Mouse (Mus musculus) MEL (cell line): Measurements from ENCODE around the gene Dsn1. TPM values are rescaled to one million over a fixed set of nuclear protein-coding genes. Genes with fewer than 3 reads are reported as not detected.

Experiments
- DNase-seq: peaks from one replicate; pipeline ENCODE4 v3.0.0; 2011; ENCODE audit warnings: low read depth, low spot score
- H3K27ac ChIP-seq: 2 replicates; pipeline ENCODE4 v1.5.1; 2012; ENCODE audit warnings: low read depth, mild to moderate bottlenecking, control low read depth, low read length, moderate library complexity; ENCODE audit not compliant: control insufficient read depth
- H3K27me3 ChIP-seq, 2 experiments: fragments of 150-350 bp in 1 of 2; sonication (generic) in 1 of 2; 2 replicates each; pipeline ENCODE4 v1.6.1; 2012; ENCODE audit warnings: low read length in 2 of 2, mild to moderate bottlenecking in 2 of 2, improper control_type of control experiment in 1 of 2, moderate library complexity in 1 of 2; ENCODE audit not compliant: insufficient read depth in 2 of 2, control insufficient read depth in 1 of 2
- H3K36me3 ChIP-seq, 2 experiments: 2 replicates each; pipeline ENCODE4 v1.6.1; 2012 to 2014; ENCODE audit warnings: low read length in 2 of 2, improper control_type of control experiment in 1 of 2, inconsistent platforms in 1 of 2, mild to moderate bottlenecking in 1 of 2; ENCODE audit not compliant: insufficient read depth in 2 of 2, control insufficient read depth in 1 of 2
- H3K4me1 ChIP-seq, 2 experiments: fragments of 150-350 bp in 1 of 2; sonication (generic) in 1 of 2; 2 replicates each; pipeline ENCODE4 v1.6.1; 2012; ENCODE audit warnings: low read length in 2 of 2, improper control_type of control experiment in 1 of 2, mild to moderate bottlenecking in 1 of 2; ENCODE audit not compliant: insufficient read depth in 2 of 2, control insufficient read depth in 1 of 2
- H3K4me3 ChIP-seq, 2 experiments: fragments of 150-350 bp in 1 of 2; sonication (generic) in 1 of 2; 2 replicates each; pipeline ENCODE4 v1.5.1; 2012; ENCODE audit warnings: low read depth in 2 of 2, low read length in 2 of 2, mild to moderate bottlenecking in 2 of 2, moderate library complexity in 2 of 2, control low read depth in 1 of 2, improper control_type of control experiment in 1 of 2; ENCODE audit not compliant: control insufficient read depth in 1 of 2, insufficient read depth in 1 of 2
- H3K79me2 ChIP-seq: 2 replicates; pipeline ENCODE4 v1.6.1; 2012; ENCODE audit warnings: mild to moderate bottlenecking, low read length, moderate library complexity; ENCODE audit not compliant: control insufficient read depth, poor library complexity, insufficient read depth
- H3K9ac ChIP-seq: 2 replicates; pipeline ENCODE4 v1.6.1; 2012; ENCODE audit warnings: low read depth, mild to moderate bottlenecking, control low read depth, low read length, moderate library complexity; ENCODE audit not compliant: control insufficient read depth, poor library complexity, severe bottlenecking
- H3K9me3 ChIP-seq: fragments of 150-350 bp; sonication (generic); replicated peaks from 2 replicates; pipeline ENCODE4 v1.6.1; 2012; ENCODE audit warnings: mild to moderate bottlenecking, low read length, improper control_type of control experiment, moderate library complexity; ENCODE audit not compliant: insufficient read depth
- GATA1 ChIP-seq: IDR thresholded peaks from 2 replicates; pipeline ENCODE4 v1.6.1; 2011; ENCODE audit warnings: low read depth, low read length, improper control_type of control experiment
- JUND ChIP-seq: IDR thresholded peaks from 2 replicates; pipeline ENCODE4 v1.6.1; 2011; ENCODE audit warnings: low read depth, mild to moderate bottlenecking, improper control_type of control experiment, low read length
- KAT2A ChIP-seq: conservative IDR thresholded peaks from 2 replicates; pipeline ENCODE4 v1.6.1; 2012; ENCODE audit warnings: low read depth, low read length, improper control_type of control experiment, inconsistent platforms
- MAFK ChIP-seq: IDR thresholded peaks from 2 replicates; pipeline ENCODE4 v1.6.1; 2011; ENCODE audit warnings: low read depth, mild to moderate bottlenecking, low read length, improper control_type of control experiment, borderline replicate concordance
- MAZ ChIP-seq: IDR thresholded peaks from 2 replicates; pipeline ENCODE4 v1.6.1; 2012; ENCODE audit warnings: low read depth, mild to moderate bottlenecking, inconsistent platforms, low read length, improper control_type of control experiment
- POLR2AphosphoS2 ChIP-seq: IDR thresholded peaks from 2 replicates; pipeline ENCODE4 v1.6.1; 2011; ENCODE audit warnings: low read length, improper control_type of control experiment
- TAL1 ChIP-seq: IDR thresholded peaks from 2 replicates; pipeline ENCODE4 v1.6.1; 2012; ENCODE audit warnings: mild to moderate bottlenecking, inconsistent platforms, low read length, moderate library complexity, mixed read lengths
- TBP ChIP-seq: IDR thresholded peaks from 2 replicates; pipeline ENCODE4 v1.8.0; 2011; ENCODE audit warnings: low read depth, low read length, improper control_type of control experiment
- TCF12 ChIP-seq: IDR thresholded peaks from 2 replicates; pipeline ENCODE4 v1.6.1; 2014; ENCODE audit warnings: low read depth, mild to moderate bottlenecking, inconsistent platforms, low read length, improper control_type of control experiment, moderate library complexity
- USF1 ChIP-seq: IDR thresholded peaks from 2 replicates; pipeline ENCODE4 v1.6.1; 2014; ENCODE audit warnings: low read depth, mild to moderate bottlenecking, inconsistent platforms, low read length, improper control_type of control experiment, moderate library complexity
- ZC3H11A ChIP-seq: IDR thresholded peaks from 2 replicates; pipeline ENCODE4 v1.6.1; 2012; ENCODE audit warnings: low read depth, mild to moderate bottlenecking, inconsistent platforms, low read length, improper control_type of control experiment
- polyA plus RNA-seq, 2 experiments: library from polyadenylated mRNA; stranded (reverse) in 1 of 2; unstranded in 1 of 2; fragments of >175 nt in 1 of 2; fragments of >200 nt in 1 of 2; gene quantifications; 2 replicates each; pipeline versions ENCODE4 v1.2.1 to v1.2.4; 2012; ENCODE audit warnings: low replicate concordance in 2 of 2, low read depth in 1 of 2; ENCODE audit not compliant: insufficient read length in 2 of 2, insufficient read depth in 1 of 2, missing spikeins in 1 of 2
- total RNA-seq: library from RNA; depleted of rRNA; stranded (reverse); fragments of 300-350 nt; gene quantifications from 2 replicates; pipeline ENCODE4 v1.2.3, GENCODE M21; 2012

Dsn1 gene
- total and polyA plus RNA-seq, 3 experiments: 29.3 to 33.2 TPM; not detected in 1

GRCm38 (mm10) chr2:157048395-157049181 lies 41.6 kb upstream of the Dsn1 start:
- DNase-seq: peak; percentile 55
- no peak overlapping the region for H3K4me3 ChIP-seq
- H3K27me3 ChIP-seq: peaks cover 2 to 3% of the 10 kb centered on the region in 2 experiments; a peak in 2 of 4 replicates
- H3K79me2 ChIP-seq: no peaks in the 10 kb centered on the region
- no peak overlapping the region for H3K9ac ChIP-seq
- TF ChIP-seq MAFK (peak; percentile 74), JUND (no peak), KAT2A (no peak), GATA1 (no peak)
- H3K36me3 ChIP-seq: no peaks in the 10 kb centered on the region
- H3K9me3 ChIP-seq: no peaks in the 10 kb centered on the region
- H3K4me1 ChIP-seq: peaks cover 0 to 3% of the 10 kb centered on the region in 2 experiments; a peak in 1 of 4 replicates
- no peak overlapping the region for H3K27ac ChIP-seq

GRCm38 (mm10) chr2:157046956-157047355 lies 40.0 kb upstream of the Dsn1 start:
- Histone ChIP-seq H3K36me3 (no peaks in the 10 kb centered on the region), H3K9ac (no peak overlapping the region), H3K79me2 (no peaks in the 10 kb centered on the region), H3K27me3 (peaks cover 2 to 3% of the 10 kb centered on the region in 2 experiments; a peak in 2 of 4 replicates), H3K27ac (no peak overlapping the region), H3K9me3 (no peaks in the 10 kb centered on the region), H3K4me1 (peaks cover 0 to 3% of the 10 kb centered on the region in 2 experiments; a peak in 1 of 4 replicates), H3K4me3 (no peak overlapping the region)
- DNase-seq: no peak
- TF ChIP-seq TBP (no peak), POLR2AphosphoS2 (no peak), ZC3H11A (no peak), USF1 (no peak), KAT2A (no peak)

- Histone ChIP-seq H3K9me3 (no peaks in the 10 kb centered on the region), H3K27ac (no peak overlapping the region), H3K79me2 (no peaks in the 10 kb centered on the region), H3K4me1 (peaks cover 0 to 3% of the 10 kb centered on the region in 2 experiments; a peak in 1 of 4 replicates), H3K27me3 (peaks cover 2 to 3% of the 10 kb centered on the region in 2 experiments; a peak in 2 of 4 replicates), H3K4me3 (no peak overlapping the region), H3K36me3 (no peaks in the 10 kb centered on the region), H3K9ac (no peak overlapping the region)
- TF ChIP-seq TAL1: no peak
- no peak for TF ChIP-seq ZC3H11A
- TF ChIP-seq MAZ: no peak
- no peak for TF ChIP-seq TCF12
- TF ChIP-seq POLR2AphosphoS2: no peak
- DNase-seq: no peak
Observed at GRCm38 (mm10) chr2:157045932-157046331, 39.0 kb upstream of the Dsn1 start.
